Comparison of ENCODE assay signal across 8 mouse cellular contexts in the genomic region with DNA sequence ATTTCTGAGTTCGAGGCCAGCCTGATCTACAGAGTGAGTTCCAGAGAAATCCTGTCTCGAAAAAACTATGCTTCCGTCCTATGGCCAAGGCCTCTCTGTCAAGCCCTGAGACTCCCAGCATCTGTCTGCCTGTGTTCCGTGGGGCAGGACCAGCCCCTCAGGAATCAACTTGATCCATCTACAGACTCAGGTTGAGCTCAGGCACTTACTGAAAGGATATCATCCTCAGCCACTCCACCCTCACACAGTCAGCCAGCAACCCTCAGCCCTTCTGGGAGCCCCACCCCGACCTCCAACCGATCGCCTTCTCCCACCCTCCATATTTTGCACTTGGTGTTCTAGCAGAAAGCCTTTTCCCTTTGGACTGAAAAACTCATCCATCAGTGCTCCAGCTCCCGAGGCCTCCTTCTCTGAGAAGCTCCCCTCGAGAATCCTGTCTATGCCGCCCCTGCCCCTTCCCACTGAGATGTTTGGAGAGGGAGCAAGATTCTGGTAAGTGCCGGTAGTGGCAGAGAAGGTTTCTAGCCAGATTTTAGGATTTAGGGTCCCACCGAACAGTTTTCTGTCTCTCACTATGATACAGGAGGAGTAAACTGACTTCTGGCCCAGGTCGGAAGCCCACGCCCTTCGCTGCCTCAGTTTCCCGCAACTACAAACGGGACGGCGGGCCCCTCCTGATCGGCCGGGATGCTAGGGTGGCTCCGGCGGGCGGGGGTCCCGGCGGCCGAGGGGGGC. TPM values are rescaled to one million over a fixed set of nuclear protein-coding genes. Genes with fewer than 3 reads are reported as not detected.
A peak's percentile ranks its signal among the peaks of the same experiment; 100 is the strongest.
DNase-seq lines count a peak whose midpoint lies in the region; ATAC-seq lines count a peak whose summit lies in the region.

No protein-coding gene starts in this region.

- peaks cover 54% of the 10 kb centered on the region for H3K4me1 ChIP-seq in heart, embryonic 12.5 days (replicated peaks)
- peaks cover 13% of the 10 kb centered on the region for H3K4me1 ChIP-seq in brown adipose tissue, adult 24 weeks (ENCODE audit: control insufficient read depth, insufficient read depth, insufficient read length, low read length)
- peaks cover 12% of the 10 kb centered on the region for H3K4me1 ChIP-seq in midbrain, embryonic 14.5 days (ENCODE audit: control insufficient read depth, insufficient read depth, low read length)

- peak overlapping the region; percentile 94 for H3K27ac ChIP-seq in heart, embryonic 12.5 days (ENCODE audit: poor library complexity, severe bottlenecking)
- H3K27ac ChIP-seq in brown adipose tissue, adult 24 weeks (replicated peaks; ENCODE audit: low read depth, low read length): peak overlapping the region; percentile 98
- H3K27ac ChIP-seq in midbrain, embryonic 14.5 days (replicated peaks; ENCODE audit: low read depth, low read length): no peak overlapping the region

- peak overlapping the region; percentile 90 for H3K4me2 ChIP-seq in heart, embryonic 12.5 days
- H3K4me2 ChIP-seq in midbrain, embryonic 14.5 days (ENCODE audit: low read length): peak overlapping the region; percentile 46

- H3K36me3 ChIP-seq in heart, embryonic 12.5 days: peaks cover 23% of the 10 kb centered on the region
- no peaks in the 10 kb centered on the region for H3K36me3 ChIP-seq in midbrain, embryonic 14.5 days (ENCODE audit: control insufficient read depth, insufficient read depth, low read length)

- no peak for DNase-seq in heart, adult 11 months
- DNase-seq in induced T-regulatory cell, adult 2 months (ENCODE audit: low read depth): peak; percentile 56
- no peak for DNase-seq in midbrain, embryonic 14.5 days
- DNase-seq in adrenal gland, postnatal 36 days: no peak
- DNase-seq in left cerebral cortex, postnatal 4 days: no peak
- no peak for DNase-seq in spleen, postnatal 4 days (ENCODE audit: low spot score in 2 of 2)

- no peaks in the 10 kb centered on the region for H3K27me3 ChIP-seq in heart, embryonic 12.5 days (replicated peaks)
- H3K27me3 ChIP-seq in midbrain, embryonic 14.5 days (ENCODE audit: control insufficient read depth, insufficient read depth, low read length): peaks cover 38% of the 10 kb centered on the region

- intact Hi-C loops in left cerebral cortex, postnatal 4 days (cut with DNase I): loop anchor here (10.0 kb wide), 1 partner anchor 127 kb away; the partner anchor contains the start of gene Stk11

- WGBS in heart, embryonic 12.5 days: 8% methylated on average over 27 of the region's 27 CpGs
- 14% methylated on average over 27 of the region's 27 CpGs for WGBS in midbrain, embryonic 14.5 days

- peaks cover 12% of the 10 kb centered on the region; the same call in 1 of the 2 replicates for H3K9me3 ChIP-seq in heart, embryonic 12.5 days (replicated peaks)
- peaks cover 3% of the 10 kb centered on the region; the same call in 1 of the 2 replicates for H3K9me3 ChIP-seq in midbrain, embryonic 14.5 days (ENCODE audit: control insufficient read depth, low read length)

- H3K9ac ChIP-seq in heart, embryonic 12.5 days: peak overlapping the region; percentile 89
- H3K9ac ChIP-seq in midbrain, embryonic 14.5 days (replicated peaks; ENCODE audit: low read length): no peak overlapping the region; the same call in 1 of the 2 replicates

- no peak for ATAC-seq in heart, embryonic 12.5 days (ENCODE audit: insufficient number of reproducible peaks, low FRiP score)
- no peak for ATAC-seq in midbrain, embryonic 14.5 days (ENCODE audit: low FRiP score, low TSS enrichment)

- peak overlapping the region; percentile 82 for H3K4me3 ChIP-seq in heart, embryonic 12.5 days
- peak overlapping the region; percentile 94 for H3K4me3 ChIP-seq in brown adipose tissue, adult 24 weeks (ENCODE audit: insufficient read depth, low read depth, low read length)
- peak overlapping the region; percentile 32 for H3K4me3 ChIP-seq in midbrain, embryonic 14.5 days (replicated peaks; ENCODE audit: low read depth, low read length)

RNA-seq across cellular contexts. Expression of gene Cnn2, which starts 0.4 kb away (rescaled TPM):
- 302 and 307 TPM in 2 replicates for polyA plus RNA-seq in heart, embryonic 12.5 days (2016; fragmentation: Nextera tagmentation; extraction: Ambion mirVana)
- polyA plus RNA-seq in brown adipose tissue, adult 24 weeks (2012; ENCODE audit: insufficient read depth, insufficient read length, missing spikeins): 6.4 and 10.3 TPM in 2 replicates
- polyA plus RNA-seq in midbrain, embryonic 14.5 days (2014; fragmentation: Nextera tagmentation; extraction: Ambion mirVana): 10.9 and 35.0 TPM in 2 replicates
- total RNA-seq in adrenal gland, postnatal 36 days (2021): 10 to 100 TPM; 30.2 to 42.9 TPM
- total RNA-seq in left cerebral cortex, postnatal 4 days (2021): 10 to 100 TPM; 12.4 to 17.2 TPM

RNA-seq across cellular contexts. Expression of gene Tmem259, which starts 3.8 kb away (rescaled TPM):
- polyA plus RNA-seq in heart, embryonic 12.5 days (2016; fragmentation: Nextera tagmentation; extraction: Ambion mirVana): 20.8 and 20.9 TPM in 2 replicates
- 69.8 and 75.4 TPM in 2 replicates for polyA plus RNA-seq in brown adipose tissue, adult 24 weeks (2012; ENCODE audit: insufficient read depth, insufficient read length, missing spikeins)
- polyA plus RNA-seq in midbrain, embryonic 14.5 days (2014; fragmentation: Nextera tagmentation; extraction: Ambion mirVana): 20.7 and 28.4 TPM in 2 replicates
- total RNA-seq in adrenal gland, postnatal 36 days (2021): 100 to 1,000 TPM; 144 to 146 TPM
- total RNA-seq in left cerebral cortex, postnatal 4 days (2021): 100 to 1,000 TPM; 117 to 127 TPM

RNA-seq across cellular contexts. Expression of gene Abca7, which starts 8.4 kb away (rescaled TPM):
- polyA plus RNA-seq in heart, embryonic 12.5 days (2016; fragmentation: Nextera tagmentation; extraction: Ambion mirVana): 4.5 and 5.1 TPM in 2 replicates
- polyA plus RNA-seq in brown adipose tissue, adult 24 weeks (2012; ENCODE audit: insufficient read depth, insufficient read length, missing spikeins): 5.1 and 5.4 TPM in 2 replicates
- 3.7 and 4.1 TPM in 2 replicates for polyA plus RNA-seq in midbrain, embryonic 14.5 days (2014; fragmentation: Nextera tagmentation; extraction: Ambion mirVana)
- total RNA-seq in adrenal gland, postnatal 36 days (2021): 10 to 100 TPM; 20.2 to 20.3 TPM
- 1 to 10 TPM; 7.2 to 8.1 TPM for total RNA-seq in left cerebral cortex, postnatal 4 days (2021)

RNA-seq across cellular contexts. Expression of gene Grin3b, which starts 17.4 kb away (rescaled TPM):
- 0.12 and 0.29 TPM in 2 replicates for polyA plus RNA-seq in heart, embryonic 12.5 days (2016; fragmentation: Nextera tagmentation; extraction: Ambion mirVana)
- not detected in 2 replicates for polyA plus RNA-seq in brown adipose tissue, adult 24 weeks (2012; ENCODE audit: insufficient read depth, insufficient read length, missing spikeins)
- 0.39 and 0.53 TPM in 2 replicates for polyA plus RNA-seq in midbrain, embryonic 14.5 days (2014; fragmentation: Nextera tagmentation; extraction: Ambion mirVana)
- total RNA-seq in adrenal gland, postnatal 36 days (2021): not detected
- total RNA-seq in left cerebral cortex, postnatal 4 days (2021): under 1 TPM; 0.12 to 0.30 TPM

RNA-seq across cellular contexts. Expression of gene Wdr18, which starts 28.0 kb away (rescaled TPM):
- 78.8 and 89.6 TPM in 2 replicates for polyA plus RNA-seq in heart, embryonic 12.5 days (2016; fragmentation: Nextera tagmentation; extraction: Ambion mirVana)
- polyA plus RNA-seq in brown adipose tissue, adult 24 weeks (2012; ENCODE audit: insufficient read depth, insufficient read length, missing spikeins): 25.6 and 44.7 TPM in 2 replicates
- polyA plus RNA-seq in midbrain, embryonic 14.5 days (2014; fragmentation: Nextera tagmentation; extraction: Ambion mirVana): 89.6 and 117 TPM in 2 replicates
- total RNA-seq in adrenal gland, postnatal 36 days (2021): 10 to 100 TPM; 37.8 to 48.9 TPM
- total RNA-seq in left cerebral cortex, postnatal 4 days (2021): 10 to 100 TPM; 51.7 to 55.8 TPM

Comparison
In these comparisons a context has a peak if more than half of its experiments do, and no peak if none do; other contexts are left out.
1. H3K4me3 ChIP-seq: peak in every context shown above with its lines; median percentile 94 in brown adipose tissue, adult 24 weeks; 82 in heart, embryonic 12.5 days; 32 in midbrain, embryonic 14.5 days.